Mouse (Mus musculus) frontal cortex, postnatal 10 days (tissue): Measurements from ENCODE around the gene Fndc7.

Source experiments
- DNase-seq, 2 experiments: peaks; one replicate each; pipeline ENCODE4 v3.0.0; 2022; ENCODE audit warnings: low spot score in 2 of 2, mixed read lengths in 1 of 2

Gene Fndc7

DNA sequence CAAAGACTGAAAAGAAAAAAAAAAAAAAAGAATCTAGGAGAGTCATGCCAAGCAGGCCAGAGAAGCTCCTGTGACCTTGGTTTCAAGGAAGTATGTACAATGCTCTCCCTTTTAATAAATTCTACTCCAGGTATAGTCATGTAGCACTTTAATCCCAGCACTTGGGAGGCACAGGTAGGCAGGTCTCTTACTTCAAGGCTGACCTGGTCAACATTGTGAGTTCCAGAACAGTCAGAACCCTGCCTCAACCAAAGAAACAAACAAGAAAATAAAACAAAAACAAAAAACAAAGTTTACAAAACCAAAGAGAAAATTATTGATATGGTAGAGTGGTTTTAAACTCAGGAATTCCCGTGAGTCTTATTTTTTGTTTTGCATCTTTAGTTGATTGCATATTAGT lies at the start of gene Fndc7:
TSS of gene Fndc7 (minus strand) at position 101 of the 400 bp plus-strand sequence.
- no peak for DNase-seq

DNA sequence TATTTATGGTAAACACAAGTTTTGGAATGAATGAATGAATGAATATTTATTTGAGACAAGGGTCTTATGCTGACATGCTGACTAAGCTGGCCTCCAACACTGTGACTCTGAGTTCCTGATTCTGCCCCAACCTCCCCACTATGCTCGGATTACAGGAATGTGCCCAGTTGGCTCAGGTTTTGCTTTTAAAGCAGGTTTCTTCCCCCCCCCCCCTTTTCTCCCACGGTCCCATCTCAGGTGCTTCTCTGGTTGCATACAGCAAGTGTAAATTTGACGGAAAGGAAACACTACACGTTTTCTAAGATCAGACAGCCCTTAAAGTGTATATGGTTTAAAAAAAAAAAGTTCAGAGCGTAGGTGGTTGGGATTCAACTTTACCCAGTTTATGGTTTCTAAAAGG lies 49.8 kb upstream of the Fndc7 start, which contains the start of gene Henmt1:
TSS of gene Henmt1 (plus strand) at position 301 of the 400 bp plus-strand sequence.
- no peak for DNase-seq

GRCm38 (mm10) chr3:108938691-108939090 lies 48.9 kb upstream of the Fndc7 start:
- no peak for DNase-seq

DNA sequence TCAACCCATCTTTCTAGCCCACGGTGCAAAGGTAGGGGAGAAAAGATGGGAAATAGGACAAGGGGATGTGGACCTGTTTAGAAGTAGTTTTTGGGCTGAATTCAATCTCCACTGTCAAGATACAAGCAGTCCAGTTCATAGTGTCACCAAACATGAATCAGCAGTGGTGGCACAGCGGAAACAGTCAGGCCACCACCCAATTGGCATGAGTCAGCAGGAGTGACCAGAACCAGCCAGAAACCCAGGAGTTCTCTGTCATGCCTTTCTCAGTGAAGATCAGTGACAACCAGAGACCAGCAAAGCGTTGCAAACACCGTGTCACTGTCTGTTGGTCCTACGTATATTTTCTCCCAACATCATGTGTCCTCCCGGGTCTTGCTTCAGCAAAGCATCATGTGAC lies 43.7 kb upstream of the Fndc7 start:
- DNase-seq, result no peak

DNA sequence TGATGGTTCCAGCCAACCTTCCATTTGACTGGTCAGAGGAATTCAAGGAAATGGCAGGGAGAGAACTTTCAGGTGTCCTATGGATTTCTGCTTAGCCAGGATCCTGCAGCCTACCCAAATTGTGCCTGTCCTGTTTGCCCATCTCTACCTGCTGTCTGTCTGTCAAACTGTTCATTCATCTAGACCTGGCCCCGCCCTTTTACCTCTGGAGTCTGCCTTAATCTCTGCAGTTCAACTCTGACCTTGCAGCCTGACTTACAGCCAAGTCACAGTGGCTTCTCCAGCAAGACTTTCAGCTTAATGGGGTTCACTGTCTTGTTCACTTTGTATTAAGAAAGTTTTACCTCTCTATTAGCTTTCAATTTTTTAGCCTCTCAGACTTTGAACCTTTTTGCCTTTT lies 36.5 kb upstream of the Fndc7 start:
- DNase-seq, result no peak

DNA sequence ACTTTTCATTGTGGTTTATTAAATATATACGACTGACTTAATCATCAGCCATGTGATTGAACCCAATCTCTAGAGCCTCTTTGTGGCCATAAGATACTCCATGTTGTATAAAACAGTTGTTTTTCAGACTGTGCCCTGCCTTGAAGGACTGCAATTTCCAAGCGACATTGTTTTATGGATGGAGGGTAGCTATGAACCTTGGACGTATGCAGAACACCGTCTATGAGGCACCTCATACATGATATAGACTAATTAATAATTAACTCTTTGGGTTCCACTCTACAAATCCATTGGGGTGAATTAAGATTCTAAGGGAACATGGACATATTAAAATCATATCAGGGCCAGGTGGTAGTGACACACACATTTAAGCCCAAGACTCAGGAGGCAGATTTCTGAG lies 35.9 kb upstream of the Fndc7 start:
- DNase-seq, result no peak

GRCm38 (mm10) chr3:108921822-108922221 lies 32.0 kb upstream of the Fndc7 start:
- DNase-seq, result no peak

DNA sequence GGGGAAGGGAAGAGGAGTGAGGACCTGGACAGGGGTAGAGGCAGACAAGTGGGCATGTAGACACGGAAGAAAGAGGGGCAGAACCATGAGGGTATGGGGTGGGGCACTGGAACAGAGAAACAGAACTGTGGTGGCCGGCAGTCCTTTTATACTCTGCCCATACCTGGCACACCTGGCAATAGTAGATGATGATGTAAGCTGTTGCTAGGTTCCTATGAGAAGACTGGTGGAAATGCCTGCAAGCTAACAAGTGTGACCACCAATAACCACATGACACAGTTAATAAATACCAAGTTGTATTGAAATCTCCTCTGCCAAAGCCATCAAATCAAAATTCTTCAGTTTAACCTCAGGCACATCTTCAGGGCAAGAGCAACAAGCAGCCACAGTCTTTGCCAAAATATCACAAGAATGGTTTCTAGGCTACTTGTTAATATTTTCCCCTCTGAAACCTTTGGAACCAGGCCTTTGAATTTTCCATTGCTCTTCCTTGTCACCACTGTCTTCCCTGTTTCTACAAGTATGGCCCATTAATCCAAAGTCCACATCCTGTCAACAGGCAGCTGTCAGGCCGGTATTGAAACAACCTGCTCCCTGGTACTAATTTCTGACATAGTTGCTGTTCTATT lies 30.7 kb upstream of the Fndc7 start:
- DNase-seq, result no peak

DNA sequence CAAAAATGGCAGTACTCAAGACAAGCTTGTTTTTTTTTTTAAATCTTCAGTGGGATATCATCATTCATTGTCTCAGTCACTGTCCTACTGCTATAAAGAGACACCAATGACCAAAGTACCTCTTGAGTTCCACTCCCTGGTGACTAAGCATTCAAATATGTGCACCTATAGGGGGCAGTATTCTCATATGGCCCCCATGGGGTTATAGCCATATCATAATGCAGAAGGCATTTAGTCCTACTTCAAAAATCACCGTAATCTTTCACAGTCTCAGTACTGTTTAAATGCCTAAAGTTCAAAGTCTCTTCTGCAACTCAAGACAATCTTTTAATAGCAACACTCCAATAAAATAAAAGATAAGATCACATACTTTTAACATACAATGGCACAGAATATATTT lies 29.0 kb upstream of the Fndc7 start:
- no peak for DNase-seq

DNA sequence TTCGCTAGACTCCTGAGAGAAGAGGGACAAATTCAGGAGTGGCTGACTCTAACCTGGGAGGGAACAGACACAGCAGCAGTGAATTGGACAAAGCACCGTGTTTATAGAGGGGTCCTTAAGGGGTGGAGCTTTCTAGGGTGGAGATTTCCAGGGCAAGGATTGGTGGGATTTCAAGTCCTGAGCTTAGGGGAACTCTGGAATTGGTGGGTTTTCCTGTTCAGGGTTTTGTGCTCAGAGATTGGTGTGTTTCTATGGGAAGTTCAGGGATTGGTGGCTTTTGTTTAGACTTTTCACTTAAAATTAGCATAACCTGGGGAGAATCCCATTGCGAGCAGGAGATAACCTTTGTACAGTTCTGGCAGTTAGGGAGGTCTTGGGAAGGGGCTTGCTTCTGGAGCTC lies 28.2 kb upstream of the Fndc7 start:
- no peak for DNase-seq

DNA sequence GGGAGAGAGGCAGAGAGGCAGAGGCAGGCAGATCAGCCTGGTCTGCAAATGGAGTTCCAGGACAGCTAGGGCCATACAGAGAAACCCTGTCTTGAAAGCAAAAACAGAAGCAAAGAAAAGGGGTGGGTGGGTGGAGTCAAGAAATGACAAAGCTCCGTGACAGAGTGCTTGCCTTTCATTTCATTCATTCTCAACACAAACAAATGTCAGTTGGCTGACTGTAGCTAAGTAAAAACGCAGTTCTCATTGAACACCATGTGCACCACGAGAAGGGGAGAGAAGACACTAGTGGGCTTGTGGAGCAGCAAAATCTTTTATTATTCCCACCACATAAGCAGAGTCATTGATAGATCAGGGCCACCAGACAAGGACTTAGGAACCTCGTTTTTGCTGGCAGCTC lies 27.0 kb upstream of the Fndc7 start:
- no peak for DNase-seq

DNA sequence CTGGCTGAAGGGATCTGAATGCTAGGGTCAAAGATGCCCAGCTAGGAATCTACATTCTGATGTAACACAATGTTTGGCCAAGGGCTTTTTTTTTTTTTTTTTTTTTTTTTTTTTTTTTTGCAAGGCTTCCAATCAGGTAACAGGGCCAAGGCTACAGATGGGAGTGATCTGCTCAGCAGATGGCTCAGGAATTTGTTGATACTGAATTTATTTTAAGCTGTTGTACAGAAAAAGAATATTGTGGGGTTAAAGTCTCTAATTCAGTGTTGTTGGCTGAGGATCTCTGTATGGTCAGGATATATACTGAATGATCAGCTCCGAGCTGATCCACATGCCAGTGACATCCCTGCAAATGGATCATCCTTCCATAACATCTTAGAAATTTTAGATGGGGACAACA lies 26.2 kb upstream of the Fndc7 start:
- DNase-seq, result no peak

DNA sequence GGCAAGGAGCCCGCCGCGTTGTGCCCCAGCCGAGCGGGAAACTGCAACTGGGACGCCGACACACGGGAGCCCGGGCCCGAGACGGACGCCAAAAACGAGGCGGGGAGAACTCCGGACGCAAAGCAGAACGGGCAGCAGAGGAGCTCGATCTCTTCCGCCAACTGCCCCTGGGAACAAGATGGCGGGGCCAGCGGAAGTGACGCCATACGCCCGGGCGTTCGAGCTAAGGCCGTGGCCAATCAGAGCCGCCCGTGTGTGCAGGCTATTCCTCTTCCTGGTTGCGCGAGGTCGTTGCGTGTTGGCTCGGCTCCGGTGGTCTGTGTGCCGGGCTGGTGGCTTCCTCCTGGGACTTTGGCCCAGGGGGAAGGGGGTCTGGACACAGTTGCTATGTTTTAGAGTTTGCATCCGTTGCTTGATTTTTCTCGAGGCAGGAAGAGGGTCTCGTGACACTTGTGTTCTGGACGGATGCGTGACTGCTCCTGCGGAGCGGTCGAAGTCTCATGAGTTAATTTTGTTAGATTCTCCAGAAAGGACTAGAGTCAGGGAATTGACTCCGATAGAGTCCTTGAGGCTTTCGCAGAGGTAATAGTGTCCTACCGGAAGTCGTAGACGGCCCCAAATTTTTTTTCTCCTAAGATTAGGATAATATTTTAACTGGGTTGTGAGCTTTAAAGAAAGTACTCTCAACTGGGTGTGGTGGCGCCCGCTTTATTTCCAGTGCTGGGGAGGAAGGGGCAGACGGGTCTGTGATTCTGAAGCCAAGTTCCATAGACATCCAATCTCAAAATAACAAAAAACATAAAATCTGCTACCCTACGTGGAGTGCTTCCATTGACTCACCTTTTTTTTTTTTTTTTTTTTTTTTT lies 22.0 kb upstream of the Fndc7 start, which contains the start of gene Prpf38b:
TSS of gene Prpf38b (minus strand) at position 180 of the 866 bp plus-strand sequence.
- peak; percentile 90 to 95 for DNase-seq

DNA sequence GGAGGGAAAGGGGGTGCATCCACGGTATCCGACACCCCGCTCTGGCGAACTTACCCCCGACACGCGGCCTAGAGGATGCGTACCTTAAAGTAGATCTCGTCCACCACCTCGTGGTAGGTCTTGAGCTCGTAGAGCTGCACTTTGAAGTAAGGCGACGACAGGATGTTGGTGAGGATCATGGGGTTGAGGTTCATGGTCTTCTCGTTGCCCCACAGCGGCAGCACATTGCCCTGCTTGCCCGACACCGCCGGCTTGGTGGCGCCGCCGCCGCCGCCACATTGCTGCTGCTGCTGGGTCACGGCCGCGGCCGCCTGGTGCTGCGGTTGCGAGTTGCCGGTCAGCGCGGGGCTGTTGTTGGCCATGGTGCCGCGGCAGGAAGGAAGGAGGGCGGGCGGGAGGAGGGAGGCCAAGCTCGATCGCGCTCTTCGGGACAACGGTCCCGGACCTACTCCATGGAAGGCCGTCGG lies 21.3 kb upstream of the Fndc7 start:
- DNase-seq, result peak; percentile 64 to 70

DNA sequence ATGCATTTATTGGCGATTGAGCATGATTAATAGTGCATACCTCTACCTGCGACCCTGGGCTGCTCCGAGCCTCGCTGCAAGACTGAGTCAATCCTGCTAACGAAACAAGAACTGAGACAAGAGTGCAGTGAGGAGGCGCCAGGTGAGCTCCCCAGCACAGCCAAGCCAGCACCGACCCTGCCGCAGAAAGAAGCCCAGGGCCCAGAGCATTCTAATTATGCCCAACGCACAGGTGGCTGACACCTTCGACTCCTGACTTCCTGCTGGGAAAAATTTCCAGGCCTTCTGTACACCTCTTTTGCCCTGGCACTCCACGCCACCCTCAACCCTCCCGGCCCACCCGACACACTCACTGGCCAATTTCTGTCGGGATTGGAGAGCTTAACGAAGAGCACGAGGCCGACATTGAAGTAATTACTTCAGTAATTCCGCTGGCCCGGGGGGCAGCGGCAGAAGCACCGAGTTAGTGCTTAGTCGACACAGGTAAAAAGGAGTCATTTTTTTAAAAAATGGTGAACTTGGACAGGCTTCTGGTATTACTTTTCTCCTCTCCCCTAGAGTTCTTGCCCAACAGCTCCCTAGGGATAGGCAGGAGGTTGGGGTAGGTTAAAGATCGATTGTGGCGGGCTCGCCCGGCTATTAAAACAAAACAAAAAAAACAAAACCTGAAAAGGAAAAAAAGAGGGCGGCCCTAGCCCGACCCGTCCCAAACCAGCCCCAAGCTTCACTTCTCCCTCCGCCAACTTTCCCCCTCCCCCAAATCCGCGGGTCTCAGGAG lies 20.7 kb upstream of the Fndc7 start:
- DNase-seq, result no peak

GRCm38 (mm10) chr3:108902934-108903333 lies 13.1 kb upstream of the Fndc7 start:
- DNase-seq, result no peak

DNA sequence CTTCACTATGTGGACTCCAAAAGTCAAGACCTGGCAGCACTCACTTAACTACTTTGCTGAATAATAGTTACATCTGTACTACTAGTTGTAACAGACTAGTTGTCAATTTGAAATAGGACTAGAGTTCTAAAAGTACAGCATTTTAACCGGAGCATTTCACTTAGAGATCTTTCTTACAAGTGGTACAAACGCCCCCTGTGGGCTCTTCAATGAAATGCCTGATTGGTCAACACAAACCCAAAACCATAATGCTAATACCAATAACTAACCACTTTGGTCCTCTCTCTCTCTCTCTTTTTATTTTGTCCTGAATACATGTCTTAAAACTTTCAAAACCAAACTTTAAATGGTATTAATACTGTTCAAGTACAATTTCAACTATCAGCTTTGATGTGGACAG lies 12.2 kb upstream of the Fndc7 start:
- DNase-seq, result no peak

GRCm38 (mm10) chr3:108900681-108901080 lies 10.9 kb upstream of the Fndc7 start:
- DNase-seq, result no peak

DNA sequence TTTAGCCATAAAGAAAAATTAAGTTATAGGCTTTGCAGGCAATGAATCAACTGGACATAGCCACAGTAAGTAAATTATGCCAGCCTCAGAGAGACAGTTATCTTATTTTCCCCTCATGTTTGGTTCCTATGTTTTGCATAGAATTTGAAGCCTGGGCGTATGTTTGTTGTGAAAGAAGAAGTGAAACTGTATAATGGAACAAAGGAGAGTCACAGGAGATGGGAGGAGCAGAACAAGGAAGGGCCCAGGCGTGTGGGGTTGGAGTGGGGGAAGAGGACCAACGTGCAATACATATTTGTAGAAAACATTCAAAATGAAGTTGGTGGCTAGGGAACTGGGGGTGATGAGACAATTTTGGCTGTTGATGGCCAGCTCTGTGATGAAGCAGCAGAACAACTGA lies 10.3 kb upstream of the Fndc7 start:
- DNase-seq, result no peak

DNA sequence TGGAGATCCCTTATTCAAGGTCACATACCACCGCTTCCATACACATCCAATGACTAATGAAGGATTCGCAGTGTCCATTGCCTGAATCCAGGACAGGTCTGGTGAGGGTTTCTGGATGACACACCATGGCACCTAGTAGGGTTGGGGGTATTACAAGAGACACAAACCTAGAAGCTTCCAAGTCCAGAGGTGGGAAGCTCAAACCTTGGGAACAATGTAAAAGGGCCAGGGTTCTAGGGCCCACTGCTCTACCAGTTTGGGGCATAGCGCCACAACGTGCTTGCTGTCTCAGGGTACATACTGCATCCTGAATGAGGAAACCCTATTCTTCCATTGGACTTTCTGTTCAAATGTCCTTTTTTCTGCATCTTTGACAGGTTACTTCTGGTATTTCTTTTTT lies 8.8 kb upstream of the Fndc7 start:
- DNase-seq, result no peak

GRCm38 (mm10) chr3:108892914-108893313 lies 3.1 kb upstream of the Fndc7 start:
- no peak for DNase-seq

DNA sequence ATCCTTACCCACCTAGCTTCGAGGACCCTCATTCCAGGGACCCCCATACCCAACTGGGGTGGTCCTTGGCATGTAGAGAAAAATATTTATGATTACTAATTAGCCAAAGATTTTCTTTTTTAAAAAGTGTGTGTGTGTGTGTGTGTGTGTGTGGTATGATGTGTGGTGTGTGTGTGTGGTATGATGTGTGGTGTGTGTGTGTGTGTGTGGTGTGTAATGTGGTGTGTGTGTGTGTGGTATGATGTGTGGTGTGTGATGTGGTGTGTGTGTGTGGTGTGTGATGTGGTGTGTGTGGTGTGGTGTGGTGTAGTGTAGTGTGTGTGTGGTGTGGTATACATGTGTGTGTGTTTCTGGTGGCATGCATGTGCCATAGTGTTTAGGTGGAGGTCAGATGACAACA lies 2.3 kb upstream of the Fndc7 start:
- DNase-seq, result no peak
